Mouse (Mus musculus) erythroblast, embryonic 14.5 days (primary cell): Measurements from ENCODE around the gene Gm11042. TPM values are rescaled to one million over a fixed set of nuclear protein-coding genes. Genes with fewer than 3 reads are reported as not detected.

Experiments
- H3K27me3 ChIP-seq: 2 replicates; pipeline ENCODE4 v1.6.1; 2012; ENCODE audit warnings: inconsistent platforms; ENCODE audit not compliant: control insufficient read depth
- H3K36me3 ChIP-seq: 2 replicates; pipeline ENCODE4 v1.6.1; 2012; ENCODE audit warnings: mild to moderate bottlenecking, inconsistent platforms; ENCODE audit not compliant: control insufficient read depth
- H3K4me1 ChIP-seq: 2 replicates; pipeline ENCODE4 v1.6.1; 2012; ENCODE audit warnings: inconsistent platforms; ENCODE audit not compliant: control insufficient read depth
- H3K4me3 ChIP-seq: replicated peaks from 2 replicates; pipeline ENCODE3; 2012; ENCODE audit warnings: moderate library complexity, mild to moderate bottlenecking, inconsistent platforms
- H3K9me3 ChIP-seq: 2 replicates; pipeline ENCODE4 v1.6.1; 2012; ENCODE audit warnings: low read length, inconsistent platforms, mixed read lengths; ENCODE audit not compliant: control insufficient read depth
- GATA1 ChIP-seq: IDR thresholded peaks from 2 replicates; pipeline ENCODE4 v1.6.1; 2012; ENCODE audit warnings: low read length, inconsistent platforms, mixed read lengths
- TAL1 ChIP-seq: IDR thresholded peaks from 3 replicates; pipeline ENCODE4 v1.6.1; 2012; ENCODE audit warnings: low read length, inconsistent platforms, mixed read lengths
- polyA plus RNA-seq: library from polyadenylated mRNA; stranded (reverse); fragments of >175 nt; gene quantifications from 2 replicates; pipeline ENCODE4 v1.2.3, GENCODE M21; 2012

The Gm11042 gene
- not detected in 2 replicates for polyA plus RNA-seq

GRCm38 (mm10) chr12:74316344-74316973 lies at the start of gene Gm11042:
TSS of gene Gm11042 (minus strand) at chr12:74316394.
- no peaks in the 10 kb centered on the region for H3K4me1 ChIP-seq
- no peaks in the 10 kb centered on the region; the same call in 1 of the 2 replicates for H3K9me3 ChIP-seq
- H3K27me3 ChIP-seq: no peaks in the 10 kb centered on the region
- TF ChIP-seq GATA1 (no peak), TAL1 (no peak)
- no peaks in the 10 kb centered on the region for H3K36me3 ChIP-seq
- H3K4me3 ChIP-seq: peak within 1 kb of the TSS; percentile 4

GRCm38 (mm10) chr12:74364477-74364876 lies 48.3 kb upstream of the Gm11042 start:
- Histone ChIP-seq H3K9me3 (peaks cover under 1% of the 10 kb centered on the region; the same call in 1 of the 2 replicates), H3K4me3 (no peak overlapping the region), H3K36me3 (no peaks in the 10 kb centered on the region), H3K4me1 (no peaks in the 10 kb centered on the region), H3K27me3 (no peaks in the 10 kb centered on the region)
- TF ChIP-seq TAL1 (no peak), GATA1 (no peak)

- H3K4me3 ChIP-seq: no peak overlapping the region
- no peak for TF ChIP-seq TAL1
- TF ChIP-seq GATA1: no peak
- no peaks in the 10 kb centered on the region for H3K27me3 ChIP-seq
- H3K36me3 ChIP-seq: no peaks in the 10 kb centered on the region
- no peaks in the 10 kb centered on the region for H3K4me1 ChIP-seq
- peaks cover 5% of the 10 kb centered on the region; the same call in 1 of the 2 replicates for H3K9me3 ChIP-seq
Measured at GRCm38 (mm10) chr12:74363076-74363475, 46.9 kb upstream of the Gm11042 start.

GRCm38 (mm10) chr12:74362453-74362852 lies 46.3 kb upstream of the Gm11042 start:
- H3K27me3 ChIP-seq: no peaks in the 10 kb centered on the region
- H3K4me1 ChIP-seq: no peaks in the 10 kb centered on the region
- H3K36me3 ChIP-seq: no peaks in the 10 kb centered on the region
- H3K9me3 ChIP-seq: peaks cover 5% of the 10 kb centered on the region; the same call in 1 of the 2 replicates
- TF ChIP-seq TAL1 (no peak), GATA1 (no peak)
- H3K4me3 ChIP-seq: no peak overlapping the region

GRCm38 (mm10) chr12:74359791-74360190 lies 43.6 kb upstream of the Gm11042 start:
- Histone ChIP-seq H3K27me3 (no peaks in the 10 kb centered on the region), H3K4me3 (no peak overlapping the region), H3K36me3 (no peaks in the 10 kb centered on the region), H3K4me1 (no peaks in the 10 kb centered on the region), H3K9me3 (peaks cover 5% of the 10 kb centered on the region; the same call in 1 of the 2 replicates)
- TF ChIP-seq TAL1 (no peak), GATA1 (no peak)

- Histone ChIP-seq H3K27me3 (no peaks in the 10 kb centered on the region), H3K4me1 (no peaks in the 10 kb centered on the region)
Measured at GRCm38 (mm10) chr12:74357806-74358205, 41.6 kb upstream of the Gm11042 start.

GRCm38 (mm10) chr12:74342720-74343119 lies 26.5 kb upstream of the Gm11042 start:
- Histone ChIP-seq H3K36me3 (no peaks in the 10 kb centered on the region), H3K27me3 (no peaks in the 10 kb centered on the region), H3K4me3 (no peak overlapping the region), H3K9me3 (peaks cover 13% of the 10 kb centered on the region; the same call in 1 of the 2 replicates), H3K4me1 (no peaks in the 10 kb centered on the region)
- no peak for TF ChIP-seq TAL1
- no peak for TF ChIP-seq GATA1

More at GRCm38 (mm10) chr12:74357806-74358205, 41.6 kb upstream of the Gm11042 start:
- no peaks in the 10 kb centered on the region for H3K36me3 ChIP-seq
- TF ChIP-seq TAL1 (no peak), GATA1 (no peak)
- no peak overlapping the region for H3K4me3 ChIP-seq
- peaks cover 5% of the 10 kb centered on the region; the same call in 1 of the 2 replicates for H3K9me3 ChIP-seq

- Histone ChIP-seq H3K9me3 (no peaks in the 10 kb centered on the region), H3K4me3 (no peak overlapping the region)
- TF ChIP-seq TAL1: no peak
- no peak for TF ChIP-seq GATA1
Measured at GRCm38 (mm10) chr12:74340070-74340469, 23.9 kb upstream of the Gm11042 start.

GRCm38 (mm10) chr12:74333706-74334105 lies 17.5 kb upstream of the Gm11042 start:
- no peak for TF ChIP-seq TAL1
- TF ChIP-seq GATA1: no peak

More at GRCm38 (mm10) chr12:74340070-74340469, 23.9 kb upstream of the Gm11042 start:
- no peaks in the 10 kb centered on the region for H3K36me3 ChIP-seq
- H3K4me1 ChIP-seq: no peaks in the 10 kb centered on the region
- H3K27me3 ChIP-seq: no peaks in the 10 kb centered on the region

More at GRCm38 (mm10) chr12:74333706-74334105, 17.5 kb upstream of the Gm11042 start:
- Histone ChIP-seq H3K4me3 (no peak overlapping the region), H3K4me1 (no peaks in the 10 kb centered on the region), H3K9me3 (no peaks in the 10 kb centered on the region; the same call in 1 of the 2 replicates), H3K27me3 (no peaks in the 10 kb centered on the region), H3K36me3 (no peaks in the 10 kb centered on the region)
